Mouse (Mus musculus): ENCODE measurements around the gene Fam49a. TPM values are rescaled to one million over a fixed set of nuclear protein-coding genes. Genes with fewer than 3 reads are reported as not detected.
"Not testable (repeated sequence)": the region's sequence is repeated elsewhere in the genome, so short reads cannot be mapped to it uniquely, and the experiment has no call there.

Fam49a gene
- polyA plus RNA-seq, 1 experiment from 2014 or later = 48.9 TPM

GRCm38 (mm10) chr12:12323616-12324223 lies 61.8 kb downstream of the Fam49a start:
- no peaks in the 10 kb centered on the region for H3K27me3 ChIP-seq (ENCODE audit: control insufficient read depth, insufficient read depth, low read length)
- H3K9ac ChIP-seq (ENCODE audit: low read depth, low read length) = peak overlapping the region; percentile 34; the same call in 1 of the 2 replicates
- H3K4me1 ChIP-seq (ENCODE audit: control insufficient read depth, insufficient read depth, low read length) = no peaks in the 10 kb centered on the region
- no peaks in the 10 kb centered on the region for H3K9me3 ChIP-seq (replicated peaks; ENCODE audit: control insufficient read depth, low read length)
- no peak overlapping the region for H3K4me3 ChIP-seq (ENCODE audit: low read depth, low read length)
- WGBS (ENCODE audit: insufficient replicate concordance) = 23% methylated on average over 18 of the region's 18 CpGs
- peak; percentile 53; the same call in 1 of the 2 replicates for ATAC-seq (replicated peaks; ENCODE audit: insufficient number of reproducible peaks, low FRiP score, low TSS enrichment)
- H3K4me2 ChIP-seq = peak overlapping the region; percentile 54
- no peaks in the 10 kb centered on the region for H3K36me3 ChIP-seq (ENCODE audit: control insufficient read depth, insufficient read depth, low read length)
- H3K27ac ChIP-seq (ENCODE audit: low read depth, low read length) = peak overlapping the region; percentile 35; the same call in 1 of the 2 replicates

- H3K4me1 ChIP-seq (ENCODE audit: control insufficient read depth, insufficient read depth, low read length); ATAC-seq (replicated peaks; ENCODE audit: insufficient number of reproducible peaks, low FRiP score, low TSS enrichment); H3K9ac ChIP-seq (ENCODE audit: low read depth, low read length); H3K4me2 ChIP-seq; H3K9me3 ChIP-seq (replicated peaks; ENCODE audit: control insufficient read depth, low read length); H3K27me3 ChIP-seq (ENCODE audit: control insufficient read depth, insufficient read depth, low read length); H3K27ac ChIP-seq (ENCODE audit: low read depth, low read length); H3K4me3 ChIP-seq (ENCODE audit: low read depth, low read length); H3K36me3 ChIP-seq (ENCODE audit: control insufficient read depth, insufficient read depth, low read length): not testable (repeated sequence)
- WGBS (ENCODE audit: insufficient replicate concordance) = 79% methylated on average over 22 of the region's 22 CpGs
These were observed 62.3 kb downstream of the Fam49a start for GRCm38 (mm10) chr12:12324266-12324665.

- H3K36me3 ChIP-seq (ENCODE audit: control insufficient read depth, insufficient read depth, low read length) = no peaks in the 10 kb centered on the region
- H3K4me3 ChIP-seq (ENCODE audit: low read depth, low read length) = no peak overlapping the region
- H3K27me3 ChIP-seq (ENCODE audit: control insufficient read depth, insufficient read depth, low read length) = no peaks in the 10 kb centered on the region
- H3K4me1 ChIP-seq (ENCODE audit: control insufficient read depth, insufficient read depth, low read length) = no peaks in the 10 kb centered on the region
- WGBS (ENCODE audit: insufficient replicate concordance) = 90% methylated on average over 11 of the region's 11 CpGs
- H3K27ac ChIP-seq (ENCODE audit: low read depth, low read length) = no peak overlapping the region
- ATAC-seq (replicated peaks; ENCODE audit: insufficient number of reproducible peaks, low FRiP score, low TSS enrichment) = no peak
- no peak overlapping the region for H3K4me2 ChIP-seq
- H3K9ac ChIP-seq (ENCODE audit: low read depth, low read length) = no peak overlapping the region
- H3K9me3 ChIP-seq (replicated peaks; ENCODE audit: control insufficient read depth, low read length) = no peaks in the 10 kb centered on the region
These were observed 71.8 kb downstream of the Fam49a start for GRCm38 (mm10) chr12:12333526-12334310.

- no peak overlapping the region for H3K27ac ChIP-seq (ENCODE audit: low read depth, low read length)
- H3K4me3 ChIP-seq (ENCODE audit: low read depth, low read length) = no peak overlapping the region
- H3K9me3 ChIP-seq (replicated peaks; ENCODE audit: control insufficient read depth, low read length) = no peaks in the 10 kb centered on the region
- H3K27me3 ChIP-seq (ENCODE audit: control insufficient read depth, insufficient read depth, low read length) = no peaks in the 10 kb centered on the region
- H3K4me2 ChIP-seq = no peak overlapping the region
- 70% methylated on average over 5 of the region's 5 CpGs for WGBS (ENCODE audit: insufficient replicate concordance)
- no peak overlapping the region for H3K9ac ChIP-seq (ENCODE audit: low read depth, low read length)
- ATAC-seq (replicated peaks; ENCODE audit: insufficient number of reproducible peaks, low FRiP score, low TSS enrichment) = no peak
- no peaks in the 10 kb centered on the region for H3K36me3 ChIP-seq (ENCODE audit: control insufficient read depth, insufficient read depth, low read length)
- H3K4me1 ChIP-seq (ENCODE audit: control insufficient read depth, insufficient read depth, low read length) = no peaks in the 10 kb centered on the region
These were observed 72.5 kb downstream of the Fam49a start for GRCm38 (mm10) chr12:12334486-12334885.

GRCm38 (mm10) chr12:12335566-12335965 lies 73.6 kb downstream of the Fam49a start:
- Histone ChIP-seq H3K4me2 (no peak overlapping the region), H3K9ac (ENCODE audit: low read depth, low read length) (no peak overlapping the region), H3K27ac (ENCODE audit: low read depth, low read length) (no peak overlapping the region), H3K9me3 (replicated peaks; ENCODE audit: control insufficient read depth, low read length) (no peaks in the 10 kb centered on the region), H3K36me3 (ENCODE audit: control insufficient read depth, insufficient read depth, low read length) (no peaks in the 10 kb centered on the region), H3K27me3 (ENCODE audit: control insufficient read depth, insufficient read depth, low read length) (no peaks in the 10 kb centered on the region), H3K4me1 (ENCODE audit: control insufficient read depth, insufficient read depth, low read length) (no peaks in the 10 kb centered on the region), H3K4me3 (ENCODE audit: low read depth, low read length) (no peak overlapping the region)
- ATAC-seq (replicated peaks; ENCODE audit: insufficient number of reproducible peaks, low FRiP score, low TSS enrichment) = no peak
- 84% methylated on average over 7 of the region's 7 CpGs for WGBS (ENCODE audit: insufficient replicate concordance)

- H3K27ac ChIP-seq (ENCODE audit: low read depth, low read length) = no peak overlapping the region
- no peaks in the 10 kb centered on the region for H3K9me3 ChIP-seq (replicated peaks; ENCODE audit: control insufficient read depth, low read length)
- 82% methylated on average over 6 of the region's 6 CpGs for WGBS (ENCODE audit: insufficient replicate concordance)
- H3K4me3 ChIP-seq (ENCODE audit: low read depth, low read length) = no peak overlapping the region
- ATAC-seq (replicated peaks; ENCODE audit: insufficient number of reproducible peaks, low FRiP score, low TSS enrichment) = no peak
- H3K9ac ChIP-seq (ENCODE audit: low read depth, low read length) = no peak overlapping the region
- H3K4me1 ChIP-seq (ENCODE audit: control insufficient read depth, insufficient read depth, low read length) = no peaks in the 10 kb centered on the region
- H3K27me3 ChIP-seq (ENCODE audit: control insufficient read depth, insufficient read depth, low read length) = no peaks in the 10 kb centered on the region
- no peak overlapping the region for H3K4me2 ChIP-seq
- no peaks in the 10 kb centered on the region for H3K36me3 ChIP-seq (ENCODE audit: control insufficient read depth, insufficient read depth, low read length)
These were observed 75.4 kb downstream of the Fam49a start for GRCm38 (mm10) chr12:12337378-12337777.

- WGBS (ENCODE audit: insufficient replicate concordance) = 82% methylated on average over 2 of the region's 2 CpGs
- no peak overlapping the region for H3K4me2 ChIP-seq
These were observed 81.4 kb downstream of the Fam49a start for GRCm38 (mm10) chr12:12343320-12343719.

GRCm38 (mm10) chr12:12348625-12349024 lies 86.7 kb downstream of the Fam49a start:
- H3K9ac ChIP-seq (ENCODE audit: low read depth, low read length) = no peak overlapping the region
- H3K36me3 ChIP-seq (ENCODE audit: control insufficient read depth, insufficient read depth, low read length) = no peaks in the 10 kb centered on the region
- no peak for ATAC-seq (replicated peaks; ENCODE audit: insufficient number of reproducible peaks, low FRiP score, low TSS enrichment)
- peaks cover 13% of the 10 kb centered on the region for H3K4me1 ChIP-seq (ENCODE audit: control insufficient read depth, insufficient read depth, low read length)
- 80% methylated on average over 2 of the region's 2 CpGs for WGBS (ENCODE audit: insufficient replicate concordance)
- no peak overlapping the region for H3K4me2 ChIP-seq
- no peak overlapping the region for H3K4me3 ChIP-seq (ENCODE audit: low read depth, low read length)
- H3K9me3 ChIP-seq (replicated peaks; ENCODE audit: control insufficient read depth, low read length) = no peaks in the 10 kb centered on the region
- H3K27ac ChIP-seq (ENCODE audit: low read depth, low read length) = no peak overlapping the region
- H3K27me3 ChIP-seq (ENCODE audit: control insufficient read depth, insufficient read depth, low read length) = no peaks in the 10 kb centered on the region

More at GRCm38 (mm10) chr12:12343320-12343719, 81.4 kb downstream of the Fam49a start:
- H3K27me3 ChIP-seq (ENCODE audit: control insufficient read depth, insufficient read depth, low read length) = no peaks in the 10 kb centered on the region
- H3K9ac ChIP-seq (ENCODE audit: low read depth, low read length) = no peak overlapping the region
- no peaks in the 10 kb centered on the region for H3K36me3 ChIP-seq (ENCODE audit: control insufficient read depth, insufficient read depth, low read length)
- no peaks in the 10 kb centered on the region for H3K4me1 ChIP-seq (ENCODE audit: control insufficient read depth, insufficient read depth, low read length)
- no peak overlapping the region for H3K27ac ChIP-seq (ENCODE audit: low read depth, low read length)
- no peak overlapping the region for H3K4me3 ChIP-seq (ENCODE audit: low read depth, low read length)
- ATAC-seq (replicated peaks; ENCODE audit: insufficient number of reproducible peaks, low FRiP score, low TSS enrichment) = no peak
- H3K9me3 ChIP-seq (replicated peaks; ENCODE audit: control insufficient read depth, low read length) = no peaks in the 10 kb centered on the region

Measured in heart, embryonic 11.5 days (tissue).